Mouse (Mus musculus) stomach, adult 2 months (tissue): ENCODE measurements around the gene Ing5. TPM values are rescaled to one million over a fixed set of nuclear protein-coding genes. Genes with fewer than 3 reads are reported as not detected.

Source experiments
- polyA plus RNA-seq: library from polyadenylated mRNA; depleted of rRNA; stranded (reverse); fragments of >200 nt; gene quantifications from 2 replicates; pipeline ENCODE4 v1.2.3, GENCODE M21; 2012; rRNA removed

Gene Ing5
- polyA plus RNA-seq, result 2.2 and 2.7 TPM in 2 replicates

DNA sequence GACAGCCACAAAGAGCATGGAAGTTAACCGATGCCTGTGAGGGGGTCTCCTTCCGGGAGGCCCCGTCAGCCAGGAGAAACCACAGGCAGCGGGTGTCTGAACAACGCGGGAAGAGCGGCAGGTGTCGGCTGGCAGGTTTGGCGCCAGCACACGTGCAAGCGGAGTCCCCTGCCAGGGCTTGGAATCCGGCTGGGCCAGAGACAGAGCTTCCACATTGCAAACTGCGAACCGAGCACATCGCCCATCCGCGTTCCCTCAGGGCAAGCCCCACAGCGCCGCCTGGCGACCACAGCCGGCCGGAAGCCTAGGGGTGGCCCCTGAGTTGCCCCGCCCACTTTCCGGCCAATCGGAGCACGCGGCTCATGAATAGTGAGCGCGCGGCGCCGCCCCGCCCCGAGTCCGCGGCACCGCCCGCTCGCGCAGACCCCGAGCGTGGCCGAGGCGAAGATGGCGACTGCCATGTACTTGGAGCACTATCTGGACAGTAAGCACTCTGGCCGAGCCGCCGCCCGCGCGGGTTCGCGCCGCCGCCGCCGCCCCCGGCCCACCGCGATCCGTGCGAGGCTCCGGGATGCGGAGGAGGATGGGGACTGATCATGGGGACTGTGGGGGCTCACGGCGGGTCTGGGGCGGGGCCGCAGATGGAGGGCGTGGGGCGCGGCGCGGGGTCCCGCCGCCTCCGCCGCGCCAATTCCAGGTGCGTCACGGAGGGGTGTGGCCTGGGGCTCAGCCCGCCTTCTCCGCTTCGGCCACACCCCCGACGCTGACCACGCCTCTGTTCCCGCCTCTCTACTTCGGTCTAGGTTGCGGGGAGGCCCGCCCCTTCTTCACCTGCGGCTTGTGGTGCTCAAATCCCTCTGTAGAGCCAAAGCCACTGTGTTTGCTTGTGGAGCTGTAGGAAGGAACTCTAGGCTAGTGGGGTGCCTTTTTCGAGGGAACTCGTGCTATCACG lies at the start of gene Ing5:
Gene Ing5, plus strand, starts transcription at position 410 of the 952 bp plus-strand sequence.

DNA sequence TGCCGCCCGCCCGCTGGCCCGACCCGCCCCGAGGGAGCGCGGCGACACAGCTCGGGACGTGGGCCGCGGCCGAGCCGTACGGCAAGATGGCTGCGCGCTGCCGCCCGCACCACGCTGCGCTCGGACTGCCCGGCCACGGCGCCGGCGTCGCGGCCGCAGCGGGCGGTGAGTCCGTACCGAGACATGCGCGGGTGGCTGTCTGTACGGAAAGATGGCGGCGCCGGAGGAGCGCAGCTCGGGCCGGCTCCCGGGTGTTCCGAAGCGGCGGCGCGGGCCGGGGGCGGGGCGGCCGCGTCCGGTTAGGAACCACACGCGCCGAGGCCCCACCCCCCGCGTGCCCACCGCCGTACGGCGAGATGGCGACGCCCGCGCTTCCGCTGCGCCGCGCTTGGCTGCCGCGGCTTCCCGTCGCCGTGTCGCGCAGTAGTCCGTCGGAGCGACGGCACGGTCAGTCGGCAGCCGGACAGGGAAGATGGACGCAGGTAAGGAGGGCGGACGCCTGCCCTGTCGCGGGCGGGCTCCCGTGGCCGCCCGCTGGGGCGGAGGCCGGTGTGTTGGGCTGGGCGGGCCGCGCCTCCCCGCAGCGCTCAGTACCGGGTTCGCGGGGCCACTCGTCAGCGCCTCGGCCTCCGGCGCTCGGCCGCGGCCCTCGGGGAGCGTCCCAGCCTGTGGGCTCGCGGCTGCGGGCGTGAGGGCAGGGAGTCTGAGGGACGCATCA lies 49.0 kb upstream of the Ing5 start, which contains the start of gene Thap4:
Gene Thap4, minus strand, starts transcription at position 292 of the 718 bp plus-strand sequence.

DNA sequence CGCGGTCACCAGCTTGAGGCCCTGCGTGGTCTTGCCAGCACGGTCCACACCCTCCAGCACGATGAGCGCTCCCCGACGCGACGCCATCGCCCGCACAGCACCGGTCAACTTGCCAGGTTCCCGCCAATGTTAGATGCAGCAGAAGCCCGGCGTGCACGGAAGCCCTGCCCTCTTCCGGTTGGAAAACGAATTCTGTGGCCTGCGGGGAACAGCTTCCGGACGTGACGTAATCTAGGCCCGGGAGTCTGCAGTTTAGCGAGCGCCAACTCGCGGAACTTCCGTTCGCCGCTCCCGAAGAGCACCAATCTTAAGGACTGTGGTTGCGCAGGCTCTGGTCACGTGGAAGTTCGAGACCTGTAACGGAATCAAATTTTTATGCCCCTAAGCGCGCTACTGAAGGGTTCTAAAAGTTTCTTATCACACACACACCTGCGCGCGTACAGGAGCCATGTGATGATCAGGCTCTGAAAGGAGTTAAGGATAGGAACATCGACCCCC lies 2.0 kb upstream of the Ing5 start, which contains the start of gene Dtymk:
Gene Dtymk, minus strand, starts transcription at position 194 of the 498 bp plus-strand sequence.

DNA sequence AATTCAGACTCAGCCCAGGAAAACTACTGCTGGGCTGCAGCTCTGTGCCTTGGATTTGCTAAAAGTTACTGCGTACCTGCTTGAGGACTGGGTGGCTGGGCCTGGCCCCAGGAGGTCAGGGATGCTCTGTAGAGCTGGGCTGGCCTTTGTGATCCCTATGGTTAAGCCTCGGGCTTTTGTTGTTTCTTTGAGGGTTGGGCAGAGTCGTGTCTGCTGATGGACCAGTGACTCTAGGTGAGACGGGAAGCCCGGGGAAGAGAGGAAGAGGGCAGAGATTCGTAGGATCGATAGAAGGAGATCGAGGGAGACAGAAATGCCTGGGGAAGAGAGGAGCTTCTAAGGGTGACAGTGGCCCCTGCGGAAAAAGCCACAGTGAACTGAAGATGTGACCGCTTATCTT lies 20.8 kb downstream of the Ing5 start, which contains the start of gene D2hgdh:
Gene D2hgdh, plus strand, starts transcription at position 301 of the 400 bp plus-strand sequence.

DNA sequence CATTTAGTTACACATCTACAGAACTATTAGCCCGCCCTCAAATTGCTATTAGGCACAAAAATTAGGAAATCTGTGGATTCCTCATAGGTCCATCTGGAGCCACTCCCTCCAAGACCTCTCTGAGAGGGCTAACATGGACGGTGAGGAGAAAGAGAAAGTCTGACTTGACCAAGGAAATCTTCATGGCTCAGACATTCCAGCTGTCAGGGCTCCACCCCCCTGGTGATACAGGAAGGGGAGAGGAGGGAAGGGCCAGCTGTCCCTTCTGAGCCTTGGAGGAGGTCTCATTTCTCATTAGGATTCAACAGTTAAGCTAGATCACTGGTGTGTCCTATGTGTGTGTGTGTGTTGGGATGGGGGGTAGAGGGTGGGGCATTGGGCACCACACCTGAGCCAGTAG lies 57.3 kb downstream of the Ing5 start, which contains the start of gene Gal3st2:
Gene Gal3st2, plus strand, starts transcription at position 259 of the 400 bp plus-strand sequence.

Other genes starting within 250 kb of the Ing5 start
- 48.1 and 48.5 TPM in 2 replicates for gene Stk25, start 145.3 kb upstream of the Ing5 start, polyA plus RNA-seq
- 75.2 and 100 TPM in 2 replicates for gene Bok, start 118.3 kb upstream of the Ing5 start, polyA plus RNA-seq
- gene Atg4b, start 52.5 kb upstream of the Ing5 start, polyA plus RNA-seq, result 17.9 and 19.4 TPM in 2 replicates
- gene Thap4, start 49.1 kb upstream of the Ing5 start, polyA plus RNA-seq, result 35.9 and 54.2 TPM in 2 replicates
- 10.0 and 11.4 TPM in 2 replicates for gene Dtymk, start 2.0 kb upstream of the Ing5 start, polyA plus RNA-seq
- gene D2hgdh, start 20.9 kb downstream of the Ing5 start, polyA plus RNA-seq, result 3.1 and 5.8 TPM in 2 replicates
- 0.03 and 0.11 TPM in 2 replicates for gene Gal3st2, start 57.3 kb downstream of the Ing5 start, polyA plus RNA-seq
- not detected in 2 replicates for gene Gal3st2b, start 114.3 kb downstream of the Ing5 start, polyA plus RNA-seq
- not detected in 2 replicates for gene Gal3st2c, start 186.5 kb downstream of the Ing5 start, polyA plus RNA-seq
- gene Neu4, start 216.5 kb downstream of the Ing5 start, polyA plus RNA-seq, result not detected in 2 replicates
- 0.34 TPM in 1 of 2 replicates, not detected in the other for gene Pdcd1, start 248.6 kb downstream of the Ing5 start, polyA plus RNA-seq